Mouse (Mus musculus): ENCODE data around the gene Ankrd23. TPM values are rescaled to one million over a fixed set of nuclear protein-coding genes. Genes with fewer than 3 reads are reported as not detected.
"Not testable (repeated sequence)": the region's sequence is repeated elsewhere in the genome, so short reads cannot be mapped to it uniquely, and the experiment has no call there.

Ankrd23 gene
- 40.4 and 56.2 TPM in 2 replicates for polyA plus RNA-seq (2012; rRNA removed)

- H3K4me1 ChIP-seq (replicated peaks; ENCODE audit: control insufficient read depth, insufficient read depth, low read length) = peaks cover 10% of the 10 kb centered on the region
- H3K27ac ChIP-seq (ENCODE audit: control insufficient read depth, insufficient read depth, low read length); DNase-seq; H3K27me3 ChIP-seq (ENCODE audit: control insufficient read depth, insufficient read depth, low read length); H3K4me3 ChIP-seq (ENCODE audit: control insufficient read depth, insufficient read depth, low read length): not testable (repeated sequence)
- 99% methylated on average over 9 of the region's 9 CpGs for WGBS
- H3K36me3 ChIP-seq (ENCODE audit: control insufficient read depth, insufficient read depth, low read length) = peaks cover 15% of the 10 kb centered on the region; the same call in 1 of the 2 replicates
Observed at GRCm38 (mm10) chr1:36536783-36537182, at the start of gene Ankrd23. Gene Ankrd23, minus strand, starts transcription at chr1:36536883.

- Histone ChIP-seq H3K27ac (ENCODE audit: control insufficient read depth, insufficient read depth, low read length) (no peak overlapping the region), H3K27me3 (ENCODE audit: control insufficient read depth, insufficient read depth, low read length) (no peaks in the 10 kb centered on the region), H3K4me3 (ENCODE audit: control insufficient read depth, insufficient read depth, low read length) (no peak overlapping the region), H3K36me3 (ENCODE audit: control insufficient read depth, insufficient read depth, low read length) (no peaks in the 10 kb centered on the region), H3K4me1 (replicated peaks; ENCODE audit: control insufficient read depth, insufficient read depth, low read length) (peaks cover 29% of the 10 kb centered on the region)
- TF ChIP-seq CTCF (IDR thresholded peaks at IDR 0.05; ENCODE audit: borderline replicate concordance, control insufficient read depth, extremely low read depth, insufficient read depth, low read length, poor library complexity) (no peak), POLR2A (IDR thresholded peaks at IDR 0.05; ENCODE audit: control insufficient read depth, extremely low read depth, insufficient read depth, low read length, poor library complexity) (no peak)
- no peak for DNase-seq
- 95% methylated on average over 4 of the region's 4 CpGs for WGBS
Observed at GRCm38 (mm10) chr1:36586288-36586687, 49.6 kb upstream of the Ankrd23 start.

- H3K4me1 ChIP-seq (replicated peaks; ENCODE audit: control insufficient read depth, insufficient read depth, low read length) = peaks cover 21% of the 10 kb centered on the region
- no peaks in the 10 kb centered on the region for H3K36me3 ChIP-seq (ENCODE audit: control insufficient read depth, insufficient read depth, low read length)
- WGBS = 90% methylated on average over 8 of the region's 8 CpGs
- no peak for TF ChIP-seq CTCF (IDR thresholded peaks at IDR 0.05; ENCODE audit: borderline replicate concordance, control insufficient read depth, extremely low read depth, insufficient read depth, low read length, poor library complexity)
- TF ChIP-seq POLR2A (IDR thresholded peaks at IDR 0.05; ENCODE audit: control insufficient read depth, extremely low read depth, insufficient read depth, low read length, poor library complexity) = no peak
- no peak overlapping the region for H3K4me3 ChIP-seq (ENCODE audit: control insufficient read depth, insufficient read depth, low read length)
- no peak overlapping the region for H3K27ac ChIP-seq (ENCODE audit: control insufficient read depth, insufficient read depth, low read length)
- no peaks in the 10 kb centered on the region for H3K27me3 ChIP-seq (ENCODE audit: control insufficient read depth, insufficient read depth, low read length)
- no peak for DNase-seq
Observed at GRCm38 (mm10) chr1:36583408-36584116, 46.9 kb upstream of the Ankrd23 start.

- no peak for DNase-seq
- Histone ChIP-seq H3K27me3 (ENCODE audit: control insufficient read depth, insufficient read depth, low read length) (no peaks in the 10 kb centered on the region), H3K36me3 (ENCODE audit: control insufficient read depth, insufficient read depth, low read length) (no peaks in the 10 kb centered on the region), H3K27ac (ENCODE audit: control insufficient read depth, insufficient read depth, low read length) (no peak overlapping the region), H3K4me1 (replicated peaks; ENCODE audit: control insufficient read depth, insufficient read depth, low read length) (peaks cover 17% of the 10 kb centered on the region), H3K4me3 (ENCODE audit: control insufficient read depth, insufficient read depth, low read length) (no peak overlapping the region)
- WGBS = 87% methylated on average over 8 of the region's 8 CpGs
- no peak for TF ChIP-seq POLR2A (IDR thresholded peaks at IDR 0.05; ENCODE audit: control insufficient read depth, extremely low read depth, insufficient read depth, low read length, poor library complexity)
Observed at GRCm38 (mm10) chr1:36582211-36582610, 45.5 kb upstream of the Ankrd23 start.

- peaks cover 17% of the 10 kb centered on the region for H3K4me1 ChIP-seq (replicated peaks; ENCODE audit: control insufficient read depth, insufficient read depth, low read length)
- H3K36me3 ChIP-seq (ENCODE audit: control insufficient read depth, insufficient read depth, low read length) = no peaks in the 10 kb centered on the region
- TF ChIP-seq CTCF (IDR thresholded peaks at IDR 0.05; ENCODE audit: borderline replicate concordance, control insufficient read depth, extremely low read depth, insufficient read depth, low read length, poor library complexity) (no peak), POLR2A (IDR thresholded peaks at IDR 0.05; ENCODE audit: control insufficient read depth, extremely low read depth, insufficient read depth, low read length, poor library complexity) (no peak)
- WGBS = 94% methylated on average over 5 of the region's 5 CpGs
- H3K27me3 ChIP-seq (ENCODE audit: control insufficient read depth, insufficient read depth, low read length) = no peaks in the 10 kb centered on the region
- H3K27ac ChIP-seq (ENCODE audit: control insufficient read depth, insufficient read depth, low read length) = no peak overlapping the region
- DNase-seq = no peak
- H3K4me3 ChIP-seq (ENCODE audit: control insufficient read depth, insufficient read depth, low read length) = no peak overlapping the region
Observed at GRCm38 (mm10) chr1:36581260-36581659, 44.6 kb upstream of the Ankrd23 start.

- no peak for DNase-seq
- Histone ChIP-seq H3K4me1 (replicated peaks; ENCODE audit: control insufficient read depth, insufficient read depth, low read length) (peaks cover 17% of the 10 kb centered on the region), H3K27me3 (ENCODE audit: control insufficient read depth, insufficient read depth, low read length) (no peaks in the 10 kb centered on the region), H3K27ac (ENCODE audit: control insufficient read depth, insufficient read depth, low read length) (no peak overlapping the region), H3K36me3 (ENCODE audit: control insufficient read depth, insufficient read depth, low read length) (no peaks in the 10 kb centered on the region), H3K4me3 (ENCODE audit: control insufficient read depth, insufficient read depth, low read length) (no peak overlapping the region)
- no peak for TF ChIP-seq CTCF (IDR thresholded peaks at IDR 0.05; ENCODE audit: borderline replicate concordance, control insufficient read depth, extremely low read depth, insufficient read depth, low read length, poor library complexity)
- TF ChIP-seq POLR2A (IDR thresholded peaks at IDR 0.05; ENCODE audit: control insufficient read depth, extremely low read depth, insufficient read depth, low read length, poor library complexity) = no peak
- WGBS = 39% methylated on average over 17 of the region's 17 CpGs
Observed at GRCm38 (mm10) chr1:36580384-36581207, 43.9 kb upstream of the Ankrd23 start.

Measured in thymus, adult 2 months (tissue).